Mouse (Mus musculus): ENCODE results near the gene Tenm4. TPM values are rescaled to one million over a fixed set of nuclear protein-coding genes. Genes with fewer than 3 reads are reported as not detected.

The Tenm4 gene
- polyA plus RNA-seq, 1 experiment from 2014 or later, result 9.2 TPM

DNA sequence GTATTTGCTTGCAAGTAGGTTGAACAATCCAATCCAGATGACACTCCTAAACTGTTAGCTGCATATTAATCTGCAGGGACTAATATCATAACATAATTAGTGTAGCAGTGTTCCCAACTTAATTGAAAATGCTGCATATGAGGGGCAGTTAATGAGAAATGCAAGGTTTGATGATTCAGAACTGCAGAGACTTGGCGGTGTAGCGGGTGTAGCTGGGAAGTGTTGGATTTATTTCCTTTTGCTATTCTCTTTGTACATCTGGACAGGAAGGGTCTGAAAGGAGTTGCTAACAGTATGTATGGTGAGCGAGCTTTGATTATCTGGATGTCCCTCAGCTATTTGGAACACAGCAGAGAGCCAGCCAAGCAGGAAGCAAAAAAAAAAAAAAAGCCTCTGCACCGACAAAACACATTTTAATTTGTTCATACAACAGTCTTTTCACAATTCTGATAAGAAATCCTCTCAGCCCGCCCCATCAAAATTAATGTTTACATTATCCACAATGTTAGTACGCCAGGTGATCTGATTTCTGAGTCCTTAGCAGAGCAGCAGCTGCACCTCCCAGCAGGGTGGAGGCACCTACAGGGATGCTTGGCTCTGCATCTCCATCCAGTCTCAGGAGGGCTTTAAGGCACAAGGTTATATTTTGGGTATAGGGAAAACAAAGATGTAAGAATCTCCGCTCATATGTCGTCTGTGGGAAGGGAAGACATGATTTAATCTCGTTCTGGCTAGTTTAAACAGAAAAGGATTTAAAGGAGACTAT, 243.4 kb downstream of the Tenm4 start:
- H3K4me3 ChIP-seq (ENCODE audit: control insufficient read depth in 1 of 2, insufficient read depth in 1 of 2, low read depth in 1 of 2, low read length in 2 of 2), result no peak overlapping the region
- no peak overlapping the region for H3K9ac ChIP-seq (ENCODE audit: low read length)
- H3K9me3 ChIP-seq (ENCODE audit: control insufficient read depth, low read length), result no peaks in the 10 kb centered on the region
- H3K4me1 ChIP-seq (ENCODE audit: control insufficient read depth in 2 of 2, insufficient read depth in 2 of 2, low read length in 2 of 2), result no peaks in the 10 kb centered on the region
- H3K36me3 ChIP-seq (ENCODE audit: control insufficient read depth, insufficient read depth, low read length), result no peaks in the 10 kb centered on the region
- peaks cover 36% of the 10 kb centered on the region for H3K27me3 ChIP-seq (ENCODE audit: control insufficient read depth, insufficient read depth, low read length)
- peak overlapping the region in 1 of 2 experiments; percentile 31; a peak in 1 of 4 replicates for H3K27ac ChIP-seq (replicated peaks in 1 of 2; ENCODE audit: control insufficient read depth in 1 of 2, insufficient read depth in 1 of 2, low read depth in 2 of 2, low read length in 2 of 2)
- 0 out of 2 replicates have a peak, but pooled peaks have one; percentile 68 for ATAC-seq (ENCODE audit: insufficient number of reproducible peaks, insufficient read depth, low FRiP score, low read depth)
- no peak overlapping the region for H3K4me2 ChIP-seq (ENCODE audit: low read length)
- WGBS, result 57% methylated on average over 9 of the region's 9 CpGs

DNA sequence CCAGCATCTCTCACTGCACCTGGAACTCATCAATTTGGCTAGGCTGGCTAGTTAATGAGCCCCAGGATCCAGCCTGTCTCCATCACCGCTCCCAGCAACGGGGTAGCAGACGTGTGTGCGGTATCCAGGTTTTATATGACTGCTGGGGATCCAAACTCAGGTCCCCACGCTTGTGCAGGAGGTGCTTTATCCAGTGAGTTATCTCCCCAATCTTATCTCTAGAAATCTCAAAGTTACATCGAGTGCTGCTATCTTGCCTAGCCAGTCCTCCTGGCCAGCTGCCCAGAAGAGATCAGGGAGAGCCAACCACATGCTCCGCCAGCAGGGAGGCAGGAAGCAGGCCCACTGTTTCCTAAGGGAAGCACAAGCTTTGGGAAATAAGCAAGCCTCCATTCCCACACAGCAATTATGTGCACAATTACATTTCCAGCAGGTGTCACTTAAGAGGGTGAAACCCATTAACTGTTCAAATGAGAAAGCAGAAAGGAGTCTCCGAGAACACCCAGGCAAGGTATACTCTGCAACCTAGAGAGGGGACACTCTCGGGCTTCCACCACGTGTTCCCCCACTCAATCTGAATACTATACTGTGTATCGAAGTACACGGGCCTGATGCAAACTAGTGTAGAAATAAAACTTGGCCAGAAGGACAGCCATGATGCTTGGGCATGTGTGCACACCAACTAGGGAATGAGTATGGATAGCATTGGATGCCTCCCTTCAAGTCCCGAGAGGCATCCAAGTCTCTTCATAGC, 246.4 kb downstream of the Tenm4 start:
- no peak for ATAC-seq (ENCODE audit: insufficient number of reproducible peaks, insufficient read depth, low FRiP score, low read depth)
- Histone ChIP-seq H3K4me2 (ENCODE audit: low read length) (no peak overlapping the region), H3K4me3 (ENCODE audit: control insufficient read depth in 1 of 2, insufficient read depth in 1 of 2, low read depth in 1 of 2, low read length in 2 of 2) (no peak overlapping the region), H3K4me1 (ENCODE audit: control insufficient read depth in 2 of 2, insufficient read depth in 2 of 2, low read length in 2 of 2) (peaks cover 9 to 13% of the 10 kb centered on the region in 2 experiments), H3K9me3 (ENCODE audit: control insufficient read depth, low read length) (no peaks in the 10 kb centered on the region), H3K27ac (replicated peaks in 1 of 2; ENCODE audit: control insufficient read depth in 1 of 2, insufficient read depth in 1 of 2, low read depth in 2 of 2, low read length in 2 of 2) (no peak overlapping the region), H3K9ac (ENCODE audit: low read length) (no peak overlapping the region), H3K27me3 (ENCODE audit: control insufficient read depth, insufficient read depth, low read length) (peaks cover 33% of the 10 kb centered on the region), H3K36me3 (ENCODE audit: control insufficient read depth, insufficient read depth, low read length) (no peaks in the 10 kb centered on the region)
- WGBS, result 73% methylated on average over 13 of the region's 13 CpGs

DNA sequence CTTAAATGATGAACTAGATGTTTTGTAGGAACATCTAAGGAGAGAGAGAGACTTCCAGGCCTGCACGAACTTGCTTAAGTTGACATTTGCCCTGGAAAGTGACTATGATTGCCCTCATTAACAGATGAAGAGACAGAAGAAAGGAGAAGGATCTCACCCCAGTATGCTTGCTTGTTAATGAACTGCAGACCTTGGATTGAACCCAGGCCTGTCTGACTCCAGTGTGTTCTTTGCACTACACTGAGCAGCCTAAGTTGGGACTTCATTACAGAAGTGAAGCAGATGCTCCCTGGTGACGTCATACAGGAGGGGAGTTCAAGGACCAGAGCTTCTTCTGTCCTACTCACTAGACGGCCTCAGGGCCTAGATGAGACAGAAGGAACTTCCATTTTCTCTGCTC, 247.1 kb downstream of the Tenm4 start:
- H3K4me1 ChIP-seq (ENCODE audit: control insufficient read depth in 2 of 2, insufficient read depth in 2 of 2, low read length in 2 of 2), result peaks cover 9 to 13% of the 10 kb centered on the region in 2 experiments
- no peak overlapping the region for H3K27ac ChIP-seq (replicated peaks in 1 of 2; ENCODE audit: control insufficient read depth in 1 of 2, insufficient read depth in 1 of 2, low read depth in 2 of 2, low read length in 2 of 2)
- H3K36me3 ChIP-seq (ENCODE audit: control insufficient read depth, insufficient read depth, low read length), result no peaks in the 10 kb centered on the region
- no peak for ATAC-seq (ENCODE audit: insufficient number of reproducible peaks, insufficient read depth, low FRiP score, low read depth)
- H3K9me3 ChIP-seq (ENCODE audit: control insufficient read depth, low read length), result no peaks in the 10 kb centered on the region
- no peak overlapping the region for H3K9ac ChIP-seq (ENCODE audit: low read length)
- H3K27me3 ChIP-seq (ENCODE audit: control insufficient read depth, insufficient read depth, low read length), result peaks cover 39% of the 10 kb centered on the region
- H3K4me2 ChIP-seq (ENCODE audit: low read length), result no peak overlapping the region
- no peak overlapping the region for H3K4me3 ChIP-seq (ENCODE audit: control insufficient read depth in 1 of 2, insufficient read depth in 1 of 2, low read depth in 1 of 2, low read length in 2 of 2)
- WGBS, result 69% methylated on average over 3 of the region's 3 CpGs

DNA sequence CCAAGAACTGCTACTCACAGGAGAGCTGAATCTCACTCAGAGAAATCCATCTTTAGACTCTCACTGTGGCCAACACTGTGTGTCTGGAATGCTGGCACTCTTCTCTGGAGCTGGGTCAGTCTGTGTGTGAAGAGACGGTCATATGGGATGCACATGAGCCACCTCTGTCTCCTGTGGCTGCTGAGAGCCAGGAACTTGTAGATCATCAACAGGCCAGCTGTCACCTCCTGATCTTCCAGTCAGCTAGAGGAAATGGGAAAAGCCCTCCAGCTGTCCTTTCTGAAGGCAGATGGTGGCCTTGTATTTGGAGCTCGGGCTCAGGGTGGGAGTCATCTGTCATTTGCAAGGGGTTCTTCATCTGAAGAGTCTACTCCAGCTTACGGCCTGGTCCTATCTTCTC, 249.0 kb downstream of the Tenm4 start:
- no peak overlapping the region for H3K4me3 ChIP-seq (ENCODE audit: control insufficient read depth in 1 of 2, insufficient read depth in 1 of 2, low read depth in 1 of 2, low read length in 2 of 2)
- H3K27me3 ChIP-seq (ENCODE audit: control insufficient read depth, insufficient read depth, low read length), result peaks cover 52% of the 10 kb centered on the region
- no peak overlapping the region for H3K27ac ChIP-seq (replicated peaks in 1 of 2; ENCODE audit: control insufficient read depth in 1 of 2, insufficient read depth in 1 of 2, low read depth in 2 of 2, low read length in 2 of 2)
- WGBS, result 58% methylated on average over 3 of the region's 3 CpGs
- H3K4me1 ChIP-seq (ENCODE audit: control insufficient read depth in 2 of 2, insufficient read depth in 2 of 2, low read length in 2 of 2), result peaks cover 9 to 13% of the 10 kb centered on the region in 2 experiments
- H3K36me3 ChIP-seq (ENCODE audit: control insufficient read depth, insufficient read depth, low read length), result no peaks in the 10 kb centered on the region
- no peak overlapping the region for H3K4me2 ChIP-seq (ENCODE audit: low read length)
- H3K9ac ChIP-seq (ENCODE audit: low read length), result no peak overlapping the region
- no peak for ATAC-seq (ENCODE audit: insufficient number of reproducible peaks, insufficient read depth, low FRiP score, low read depth)
- no peaks in the 10 kb centered on the region for H3K9me3 ChIP-seq (ENCODE audit: control insufficient read depth, low read length)

DNA sequence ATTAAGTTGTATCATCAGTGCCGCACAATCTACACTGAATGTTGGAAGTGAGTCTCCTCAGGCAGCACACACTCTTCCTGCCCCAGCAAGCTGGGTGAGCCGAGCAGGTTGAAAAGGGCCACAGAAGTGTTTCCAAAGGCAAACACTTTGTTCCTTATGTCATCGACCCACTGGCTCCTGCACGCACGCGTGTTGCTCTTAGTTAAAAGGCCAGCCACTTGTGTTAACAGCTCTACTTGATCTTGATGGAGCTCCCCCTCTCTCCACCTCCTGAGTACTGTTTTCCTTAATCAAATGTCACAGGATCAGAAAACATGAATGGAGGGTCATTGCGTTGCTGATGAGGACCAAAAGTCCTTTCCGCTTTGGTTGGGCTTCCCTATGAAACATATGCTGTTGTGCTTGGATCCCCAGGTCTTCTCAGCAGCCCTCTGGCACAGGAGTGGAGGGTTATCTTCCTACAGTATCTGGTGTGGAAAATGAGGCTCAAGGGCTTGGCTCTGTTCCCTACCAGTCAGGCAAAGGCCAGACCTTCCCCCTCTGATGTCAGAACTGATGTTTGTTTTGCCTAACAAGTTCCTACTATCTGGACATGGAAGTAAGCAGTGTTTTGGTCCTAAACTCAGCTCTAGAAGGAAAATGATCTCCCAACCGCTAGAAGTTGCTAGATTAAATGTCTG, 250.0 kb downstream of the Tenm4 start:
- Histone ChIP-seq H3K36me3 (ENCODE audit: control insufficient read depth, insufficient read depth, low read length) (no peaks in the 10 kb centered on the region), H3K9ac (ENCODE audit: low read length) (no peak overlapping the region), H3K27ac (replicated peaks in 1 of 2; ENCODE audit: control insufficient read depth in 1 of 2, insufficient read depth in 1 of 2, low read depth in 2 of 2, low read length in 2 of 2) (peak overlapping the region; percentile 14 to 50; a peak in 3 of 4 replicates), H3K27me3 (ENCODE audit: control insufficient read depth, insufficient read depth, low read length) (peaks cover 47% of the 10 kb centered on the region), H3K4me3 (ENCODE audit: control insufficient read depth in 1 of 2, insufficient read depth in 1 of 2, low read depth in 1 of 2, low read length in 2 of 2) (no peak overlapping the region), H3K4me2 (ENCODE audit: low read length) (0 out of 2 replicates have a peak overlapping the region, but pooled peaks have one; percentile 2), H3K4me1 (ENCODE audit: control insufficient read depth in 2 of 2, insufficient read depth in 2 of 2, low read length in 2 of 2) (peaks cover 9 to 13% of the 10 kb centered on the region in 2 experiments), H3K9me3 (ENCODE audit: control insufficient read depth, low read length) (no peaks in the 10 kb centered on the region)
- ATAC-seq (ENCODE audit: insufficient number of reproducible peaks, insufficient read depth, low FRiP score, low read depth), result peak; percentile 82
- WGBS, result 18% methylated on average over 9 of the region's 9 CpGs

DNA sequence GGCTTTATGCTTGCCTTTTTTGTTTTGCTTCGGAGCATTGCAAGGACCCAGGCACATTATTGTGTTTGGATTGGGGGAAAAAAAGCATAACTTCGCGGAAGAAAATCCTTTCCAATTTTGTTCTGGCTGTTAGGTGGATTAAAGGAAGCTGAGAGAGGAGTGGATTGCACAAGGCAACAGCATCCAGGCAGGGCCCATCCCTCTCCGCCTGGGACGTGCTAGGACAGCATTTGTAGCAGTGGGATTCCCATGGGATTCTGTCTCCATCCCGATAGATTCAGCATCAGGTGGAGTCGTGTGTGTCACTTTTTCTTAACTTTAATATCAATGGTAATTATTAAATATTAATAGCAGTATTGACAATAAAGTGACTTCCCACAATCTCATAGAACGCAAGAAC, 255.9 kb downstream of the Tenm4 start:
- Histone ChIP-seq H3K36me3 (ENCODE audit: control insufficient read depth, insufficient read depth, low read length) (no peaks in the 10 kb centered on the region), H3K27me3 (ENCODE audit: control insufficient read depth, insufficient read depth, low read length) (peaks cover 23% of the 10 kb centered on the region), H3K4me1 (ENCODE audit: control insufficient read depth in 2 of 2, insufficient read depth in 2 of 2, low read length in 2 of 2) (no peaks in the 10 kb centered on the region; a peak in 1 of 4 replicates), H3K27ac (replicated peaks in 1 of 2; ENCODE audit: control insufficient read depth in 1 of 2, insufficient read depth in 1 of 2, low read depth in 2 of 2, low read length in 2 of 2) (no peak overlapping the region), H3K9ac (ENCODE audit: low read length) (no peak overlapping the region), H3K4me2 (ENCODE audit: low read length) (no peak overlapping the region), H3K9me3 (ENCODE audit: control insufficient read depth, low read length) (no peaks in the 10 kb centered on the region), H3K4me3 (ENCODE audit: control insufficient read depth in 1 of 2, insufficient read depth in 1 of 2, low read depth in 1 of 2, low read length in 2 of 2) (no peak overlapping the region)
- 74% methylated on average over 8 of the region's 8 CpGs for WGBS
- ATAC-seq (ENCODE audit: insufficient number of reproducible peaks, insufficient read depth, low FRiP score, low read depth), result no peak

DNA sequence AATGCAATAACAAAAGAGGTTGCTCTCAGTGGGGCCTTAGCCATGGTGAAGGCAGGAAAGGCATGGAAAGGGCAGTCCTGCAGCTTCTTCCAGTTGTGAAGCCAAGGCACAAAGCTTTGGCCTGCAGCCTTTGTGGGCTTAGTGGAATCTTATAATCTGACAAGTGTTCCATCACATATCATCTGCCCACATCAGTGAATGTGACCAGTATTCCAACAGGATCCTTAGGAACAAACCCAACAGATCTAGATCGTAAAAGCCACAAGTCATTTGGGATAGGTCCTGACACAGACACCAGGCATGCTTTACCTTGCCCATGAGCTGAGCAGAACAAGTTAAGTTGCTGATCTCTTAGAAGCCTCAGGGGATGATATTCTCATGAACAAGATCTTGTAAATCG, 262.3 kb downstream of the Tenm4 start:
- Histone ChIP-seq H3K4me3 (ENCODE audit: control insufficient read depth in 1 of 2, insufficient read depth in 1 of 2, low read depth in 1 of 2, low read length in 2 of 2) (no peak overlapping the region), H3K9ac (ENCODE audit: low read length) (no peak overlapping the region), H3K4me1 (ENCODE audit: control insufficient read depth in 2 of 2, insufficient read depth in 2 of 2, low read length in 2 of 2) (no peaks in the 10 kb centered on the region), H3K4me2 (ENCODE audit: low read length) (no peak overlapping the region), H3K27me3 (ENCODE audit: control insufficient read depth, insufficient read depth, low read length) (peaks cover 6% of the 10 kb centered on the region), H3K27ac (replicated peaks in 1 of 2; ENCODE audit: control insufficient read depth in 1 of 2, insufficient read depth in 1 of 2, low read depth in 2 of 2, low read length in 2 of 2) (no peak overlapping the region), H3K9me3 (ENCODE audit: control insufficient read depth, low read length) (no peaks in the 10 kb centered on the region), H3K36me3 (ENCODE audit: control insufficient read depth, insufficient read depth, low read length) (no peaks in the 10 kb centered on the region)
- 78% methylated on average over 2 of the region's 2 CpGs for WGBS
- ATAC-seq (ENCODE audit: insufficient number of reproducible peaks, insufficient read depth, low FRiP score, low read depth), result no peak
